Mouse (Mus musculus) lung, postnatal 0 days (tissue): ENCODE results near the gene Cbx8.

Experiments used
- CTCF ChIP-seq: IDR thresholded peaks from 2 replicates; pipeline ENCODE4 v1.5.1; 2016; ENCODE audit warnings: antibody characterized with exemption, mild to moderate bottlenecking
- EP300 ChIP-seq: IDR thresholded peaks from 2 replicates; pipeline ENCODE4 v1.6.1; 2016; ENCODE audit warnings: antibody characterized with exemption, mild to moderate bottlenecking, control low read depth

- no peak for TF ChIP-seq CTCF
- no peak for TF ChIP-seq EP300
Measured at GRCm38 (mm10) chr11:119023616-119023980, 17.2 kb downstream of the Cbx8 start.
